Mouse (Mus musculus) thymus, adult 2 months (tissue): ENCODE results near the gene Arf4. TPM values are rescaled to one million over a fixed set of nuclear protein-coding genes. Genes with fewer than 3 reads are reported as not detected.
"Not testable (repeated sequence)": the region's sequence is repeated elsewhere in the genome, so short reads cannot be mapped to it uniquely, and the experiment has no call there.

Experiments
- DNase-seq: peaks from one replicate; pipeline ENCODE4 v3.0.0; 2021
- H3K27ac ChIP-seq: fragments of 200-500 bp; 2 replicates; pipeline ENCODE4 v1.5.1; 2012; ENCODE audit warnings: low read length, control low read depth; ENCODE audit not compliant: control insufficient read depth, insufficient read depth
- H3K27me3 ChIP-seq: fragments of 200-500 bp; 2 replicates; pipeline ENCODE4 v1.6.1; 2012; ENCODE audit warnings: mild to moderate bottlenecking, low read length, moderate library complexity, mixed read lengths; ENCODE audit not compliant: control insufficient read depth, insufficient read depth
- H3K36me3 ChIP-seq: fragments of 200-500 bp; 2 replicates; pipeline ENCODE4 v1.6.1; 2012; ENCODE audit warnings: mild to moderate bottlenecking, low read length, moderate library complexity; ENCODE audit not compliant: control insufficient read depth, insufficient read depth
- H3K4me1 ChIP-seq: fragments of 200-500 bp; replicated peaks from 2 replicates; pipeline ENCODE4 v1.6.1; 2012; ENCODE audit warnings: low read length; ENCODE audit not compliant: control insufficient read depth, insufficient read depth
- H3K4me3 ChIP-seq: fragments of 200-500 bp; 2 replicates; pipeline ENCODE4 v1.5.1; 2012; ENCODE audit warnings: mild to moderate bottlenecking, low read length, control low read depth, moderate library complexity; ENCODE audit not compliant: control insufficient read depth, insufficient read depth
- CTCF ChIP-seq: fragments of 200-500 bp; IDR thresholded peaks from 2 replicates; pipeline ENCODE4 v1.5.1; 2012; ENCODE audit warnings: mild to moderate bottlenecking, control low read depth, low read length, moderate library complexity, borderline replicate concordance; ENCODE audit not compliant: control insufficient read depth, poor library complexity, insufficient read depth; ENCODE audit errors: extremely low read depth
- POLR2A ChIP-seq: fragments of 200-500 bp; IDR thresholded peaks from 2 replicates; pipeline ENCODE4 v1.6.1; 2012; ENCODE audit warnings: mild to moderate bottlenecking, low read length, control low read depth, moderate library complexity; ENCODE audit not compliant: control insufficient read depth, poor library complexity, insufficient read depth; ENCODE audit errors: extremely low read depth
- WGBS: fragments of 180-500 bp; shearing (Covaris S2); methylation state at CpG from one replicate; pipeline ENCODE4 v1.1.7; 2018; 5-methylcytosine and 5-hydroxymethylcytosine counted together
- polyA plus RNA-seq: library from polyadenylated mRNA; depleted of rRNA; stranded (reverse); fragments of >200 nt; gene quantifications from 2 replicates; pipeline ENCODE4 v1.2.3, GENCODE M21; 2012; rRNA removed

The Arf4 gene
- polyA plus RNA-seq, 1 experiment, result 134 TPM

DNA sequence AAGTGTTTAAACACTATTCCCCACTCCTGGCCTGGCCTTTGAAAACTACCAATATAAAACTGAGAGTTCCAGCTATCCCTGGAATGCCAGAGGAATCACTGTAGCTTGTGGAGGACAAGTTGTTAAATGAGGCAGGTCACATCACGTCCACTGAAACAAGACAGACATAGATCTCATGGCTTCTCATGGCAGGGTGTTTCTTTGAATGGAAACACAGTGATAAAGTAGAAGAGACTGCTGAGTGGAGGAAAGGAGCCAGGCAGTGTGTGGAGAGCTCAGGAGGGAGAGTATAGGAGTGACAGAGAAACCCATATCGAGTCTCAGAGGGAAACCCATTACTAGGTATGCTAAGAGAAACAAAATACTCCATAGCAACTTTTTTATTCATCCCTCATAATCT lies 52.9 kb downstream of the Arf4 start:
- no peaks in the 10 kb centered on the region for H3K27me3 ChIP-seq
- no peak overlapping the region for H3K27ac ChIP-seq
- no peak for TF ChIP-seq CTCF
- H3K36me3 ChIP-seq, result no peaks in the 10 kb centered on the region
- 83% methylated on average over 2 of the region's 2 CpGs for WGBS
- H3K4me1 ChIP-seq, result no peaks in the 10 kb centered on the region
- DNase-seq, result no peak
- H3K4me3 ChIP-seq, result no peak overlapping the region

DNA sequence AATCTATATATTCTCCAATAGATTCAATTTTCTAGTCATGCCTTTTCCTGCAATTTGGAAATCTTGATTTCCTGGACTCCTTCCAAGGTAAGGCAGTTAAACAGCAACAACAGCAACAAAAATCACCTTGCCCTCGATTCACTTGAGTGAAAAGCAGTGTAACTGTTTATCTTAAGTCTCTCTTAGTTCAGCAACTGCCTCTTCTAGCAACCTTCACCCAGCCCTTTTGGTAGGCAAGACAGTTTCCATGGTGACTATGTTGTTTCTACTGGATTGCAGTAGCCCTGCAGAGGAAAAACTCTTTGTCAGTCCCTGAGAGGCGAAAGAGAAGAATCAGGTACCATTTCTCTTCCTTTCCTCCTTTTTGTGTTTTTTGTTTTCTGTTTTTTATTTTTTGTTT lies 53.5 kb downstream of the Arf4 start:
- Histone ChIP-seq H3K36me3 (no peaks in the 10 kb centered on the region), H3K4me3 (no peak overlapping the region), H3K27ac (no peak overlapping the region), H3K4me1 (no peaks in the 10 kb centered on the region), H3K27me3 (no peaks in the 10 kb centered on the region)
- 83% methylated on average over 2 of the region's 2 CpGs for WGBS
- no peak for TF ChIP-seq CTCF
- no peak for TF ChIP-seq POLR2A
- DNase-seq, result no peak

DNA sequence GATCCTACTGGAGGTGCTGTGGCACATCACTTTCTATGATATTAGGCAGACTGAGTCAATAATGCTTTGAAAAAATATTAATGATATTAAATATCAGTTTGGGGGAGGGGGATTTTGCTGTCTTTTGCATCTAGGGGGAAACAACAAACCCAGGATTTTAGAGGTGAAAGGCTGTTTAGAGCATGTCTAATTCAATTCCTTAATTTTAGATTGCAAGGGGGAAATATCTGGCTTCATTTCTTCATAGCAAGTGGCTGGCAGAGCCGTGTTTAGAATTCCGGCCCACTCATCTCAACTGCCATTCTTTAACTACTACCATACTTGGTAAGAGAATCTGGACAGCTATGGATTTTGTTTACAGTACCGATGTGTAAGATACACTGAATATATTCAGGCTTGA lies 55.1 kb downstream of the Arf4 start, which contains the start of gene Dnah12:
Gene Dnah12 (plus strand): TSS at position 301 of the 400 bp plus-strand sequence.
- TF ChIP-seq POLR2A (no peak), CTCF (no peak)
- H3K36me3 ChIP-seq, result no peaks in the 10 kb centered on the region
- H3K27ac ChIP-seq, result no peak within 1 kb of the TSS
- no peaks in the 10 kb centered on the region for H3K27me3 ChIP-seq
- 98% methylated on average over 3 of the region's 3 CpGs for WGBS
- no peak for DNase-seq
- H3K4me3 ChIP-seq, result no peak within 1 kb of the TSS
- no peaks in the 10 kb centered on the region for H3K4me1 ChIP-seq

DNA sequence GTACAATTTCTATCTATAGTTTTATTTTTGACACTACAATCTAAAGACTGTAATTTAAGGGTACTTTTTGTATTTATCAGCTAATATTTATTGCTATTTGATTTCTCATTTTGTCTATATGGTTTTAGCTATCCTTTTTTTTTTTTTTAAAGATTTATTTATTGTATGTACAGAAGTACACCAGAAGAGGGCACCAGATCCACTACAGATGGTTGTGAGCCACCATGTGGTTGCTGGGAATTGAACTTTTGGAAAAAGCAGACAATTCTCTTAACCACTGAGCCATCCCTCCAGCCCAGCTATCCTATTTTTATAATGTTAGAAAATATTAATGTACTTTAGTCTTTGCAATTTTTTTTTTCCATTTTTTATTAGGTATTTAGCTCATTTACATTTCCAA lies 60.0 kb downstream of the Arf4 start:
- DNase-seq, result no peak
- Histone ChIP-seq H3K4me3 (no peak overlapping the region), H3K27ac (no peak overlapping the region)

DNA sequence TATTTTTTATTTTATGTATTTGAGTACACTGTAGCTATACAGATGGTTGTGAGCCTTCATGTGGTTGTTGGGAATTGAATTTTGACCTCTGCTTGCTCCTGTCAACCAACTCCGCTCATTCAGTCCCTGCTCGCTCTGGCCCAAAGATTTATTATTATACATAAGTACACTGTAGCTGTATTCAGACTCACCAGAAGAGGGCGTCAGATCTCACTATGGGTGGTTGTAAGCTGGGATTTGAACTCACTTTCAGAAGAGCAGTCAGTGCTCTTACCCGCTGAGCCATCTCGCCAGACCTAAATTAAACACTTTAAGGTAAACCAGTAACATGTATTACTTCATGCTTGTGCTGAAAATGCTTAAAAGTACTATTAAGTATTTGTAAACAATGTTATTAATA lies 67.4 kb downstream of the Arf4 start:
- not testable (repeated sequence) for H3K27ac ChIP-seq, H3K4me1 ChIP-seq, DNase-seq, H3K36me3 ChIP-seq, H3K27me3 ChIP-seq, H3K4me3 ChIP-seq
- WGBS, result 97% methylated on average over 5 of the region's 5 CpGs

More for the DNA sequence above, 60.0 kb downstream of the Arf4 start:
- Histone ChIP-seq H3K36me3 (no peaks in the 10 kb centered on the region), H3K27me3 (no peaks in the 10 kb centered on the region), H3K4me1 (no peaks in the 10 kb centered on the region)
- TF ChIP-seq CTCF (no peak), POLR2A (no peak)

Other genes starting within 250 kb of the Arf4 start
- gene Slmap, start 103.1 kb upstream of the Arf4 start, polyA plus RNA-seq, result 20.9 and 34.0 TPM in 2 replicates
- gene Dennd6a, start 64.2 kb upstream of the Arf4 start, polyA plus RNA-seq, result 17.1 and 19.7 TPM in 2 replicates
- 13.0 and 14.3 TPM in 2 replicates for gene Pde12, start 31.8 kb downstream of the Arf4 start, polyA plus RNA-seq
- 0.01 and 0.03 TPM in 2 replicates for gene Dnah12, start 55.2 kb downstream of the Arf4 start, polyA plus RNA-seq